16 mouse cellular contexts compared by ENCODE assay signal in genomic region chr4:40171477-40171876, GRCm38 (mm10).
"Had no signal": no experiment of that assay in that cellular context is flagged by ENCODE, and none has a peak within 500 bp of the region (broad histone marks: within the 10 kb centered on the region; RNA-seq: fewer than 3 reads in every experiment).

No protein-coding gene starts in this region.

- H3K4me2 ChIP-seq: lung, embryonic 14.5 days; midbrain, embryonic 12.5 days; midbrain, embryonic 15.5 days; neural tube, embryonic 13.5 days; neural tube, embryonic 15.5 days had no signal

- ATAC-seq: midbrain, embryonic 15.5 days had no signal

- DNase-seq: lung, adult 18-20 months; lung, embryonic 14.5 days; lung, postnatal 4 days; retina, postnatal 1 day; right cerebral cortex, adult 18-20 months; right cerebral cortex, postnatal 25 days; right cerebral cortex, postnatal 4 days; spleen, adult 18-20 months; thymus, adult 2 months; thymus, postnatal 14 days; thymus, postnatal 36 days had no signal

- H3K9me3 ChIP-seq: midbrain, embryonic 10.5 days; midbrain, embryonic 12.5 days; midbrain, embryonic 15.5 days; neural tube, embryonic 13.5 days; neural tube, embryonic 15.5 days had no signal

- H3K9ac ChIP-seq: lung, embryonic 14.5 days; midbrain, embryonic 12.5 days; midbrain, embryonic 15.5 days; neural tube, embryonic 13.5 days; neural tube, embryonic 15.5 days had no signal

- H3K27me3 ChIP-seq: midbrain, embryonic 12.5 days; midbrain, embryonic 15.5 days; neural tube, embryonic 13.5 days; neural tube, embryonic 15.5 days had no signal

- H3K4me1 ChIP-seq: midbrain, embryonic 12.5 days; midbrain, embryonic 15.5 days; neural tube, embryonic 13.5 days; neural tube, embryonic 15.5 days had no signal

- H3K4me3 ChIP-seq: midbrain, embryonic 10.5 days; midbrain, embryonic 12.5 days; midbrain, embryonic 15.5 days; neural tube, embryonic 13.5 days; neural tube, embryonic 15.5 days had no signal

- H3K27ac ChIP-seq: midbrain, embryonic 10.5 days; midbrain, embryonic 12.5 days; midbrain, embryonic 15.5 days; neural tube, embryonic 13.5 days; neural tube, embryonic 15.5 days had no signal
